Mouse (Mus musculus): ENCODE measurements at regions not wholly inside any gene's neighbourhood (a gene's known extent, or its start where the extent isn't known, plus 50 kb on each side); places are given as distances from the start of the nearest gene placed in this dataset.

GRCm38 (mm10) chr12:6042326-6042725 is 666.8 kb upstream of the Klhl29 start:
- TF ChIP-seq CTCF (IDR thresholded peaks at IDR 0.05) = no peak
- no peak for TF ChIP-seq EP300 (IDR thresholded peaks at IDR 0.05; ENCODE audit: insufficient read depth, low read depth, low read length)
- no peak for TF ChIP-seq POLR2A (IDR thresholded peaks at IDR 0.05; ENCODE audit: insufficient read depth, low read depth, low read length)

Data from heart, adult 2 months (tissue).